Mouse (Mus musculus): ENCODE results near the gene Wnt4. TPM values are rescaled to one million over a fixed set of nuclear protein-coding genes. Genes with fewer than 3 reads are reported as not detected.

Wnt4 gene
- polyA plus RNA-seq, 1 experiment: 0.05 TPM

DNA sequence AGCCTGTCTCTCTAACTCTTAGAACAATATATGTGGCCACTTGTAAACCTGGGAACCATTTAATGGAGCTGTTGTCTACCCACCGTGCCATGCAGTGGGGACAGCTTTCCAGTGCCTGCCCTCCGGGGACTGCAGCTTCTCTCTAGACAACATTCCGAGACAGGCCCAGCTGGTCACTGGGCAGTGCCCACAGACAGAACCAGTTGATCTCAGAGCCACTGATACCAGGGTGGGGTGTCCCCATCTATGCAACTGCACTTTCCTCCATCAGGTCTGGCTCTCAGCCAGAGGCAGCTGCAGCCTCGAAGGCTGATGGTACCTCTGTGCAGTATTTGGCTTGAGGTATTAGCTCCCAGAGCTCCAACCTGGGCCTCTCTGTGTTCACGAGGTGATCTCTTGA lies 27.0 kb upstream of the Wnt4 start:
- H3K27me3 ChIP-seq (ENCODE audit: control insufficient read depth, insufficient read depth, low read length): no peaks in the 10 kb centered on the region
- DNase-seq (ENCODE audit: low read depth in 1 of 2, low spot score in 2 of 2): no peak
- H3K27ac ChIP-seq (ENCODE audit: insufficient read depth, low read length): no peak overlapping the region
- H3K4me1 ChIP-seq (ENCODE audit: control insufficient read depth, insufficient read depth, insufficient read length): no peaks in the 10 kb centered on the region
- TF ChIP-seq POLR2A (IDR thresholded peaks at IDR 0.05; ENCODE audit: low read depth, low read length) (no peak), CTCF (IDR thresholded peaks at IDR 0.05; ENCODE audit: extremely low read depth, insufficient read depth, insufficient read length, insufficient replicate concordance) (no peak)
- no peak overlapping the region for H3K4me3 ChIP-seq (ENCODE audit: extremely low read depth, insufficient read depth, insufficient read length)
- H3K36me3 ChIP-seq (ENCODE audit: control insufficient read depth, insufficient read depth, low read length): no peaks in the 10 kb centered on the region
- WGBS: 74% methylated on average over 5 of the region's 5 CpGs

DNA sequence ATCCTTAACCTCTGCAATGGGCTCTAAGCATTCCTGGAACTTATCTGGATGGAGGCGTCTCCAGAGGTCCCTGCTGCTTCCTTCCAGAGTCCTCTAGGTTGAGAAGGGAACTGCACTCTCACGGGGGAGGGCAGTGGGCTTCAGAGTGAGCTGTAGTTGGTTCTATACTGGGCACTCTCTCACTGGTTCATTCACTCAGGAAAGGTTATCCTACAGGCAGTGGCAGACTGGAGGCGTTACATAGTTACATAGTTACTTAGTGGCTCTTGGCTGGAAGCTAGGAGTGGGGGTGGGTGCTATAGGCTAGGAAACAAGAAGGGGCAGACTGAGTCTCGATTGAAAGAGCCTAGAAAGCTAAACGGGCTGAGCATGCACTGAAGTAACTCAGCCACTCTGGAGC lies 26.4 kb upstream of the Wnt4 start:
- DNase-seq (ENCODE audit: low read depth in 1 of 2, low spot score in 2 of 2): no peak
- Histone ChIP-seq H3K27me3 (ENCODE audit: control insufficient read depth, insufficient read depth, low read length) (no peaks in the 10 kb centered on the region), H3K36me3 (ENCODE audit: control insufficient read depth, insufficient read depth, low read length) (no peaks in the 10 kb centered on the region), H3K4me1 (ENCODE audit: control insufficient read depth, insufficient read depth, insufficient read length) (no peaks in the 10 kb centered on the region), H3K4me3 (ENCODE audit: extremely low read depth, insufficient read depth, insufficient read length) (no peak overlapping the region), H3K27ac (ENCODE audit: insufficient read depth, low read length) (no peak overlapping the region)
- TF ChIP-seq CTCF (IDR thresholded peaks at IDR 0.05; ENCODE audit: extremely low read depth, insufficient read depth, insufficient read length, insufficient replicate concordance): no peak
- no peak for TF ChIP-seq POLR2A (IDR thresholded peaks at IDR 0.05; ENCODE audit: low read depth, low read length)
- whole genome bisulfite sequencing: 71% methylated on average over 5 of the region's 5 CpGs

DNA sequence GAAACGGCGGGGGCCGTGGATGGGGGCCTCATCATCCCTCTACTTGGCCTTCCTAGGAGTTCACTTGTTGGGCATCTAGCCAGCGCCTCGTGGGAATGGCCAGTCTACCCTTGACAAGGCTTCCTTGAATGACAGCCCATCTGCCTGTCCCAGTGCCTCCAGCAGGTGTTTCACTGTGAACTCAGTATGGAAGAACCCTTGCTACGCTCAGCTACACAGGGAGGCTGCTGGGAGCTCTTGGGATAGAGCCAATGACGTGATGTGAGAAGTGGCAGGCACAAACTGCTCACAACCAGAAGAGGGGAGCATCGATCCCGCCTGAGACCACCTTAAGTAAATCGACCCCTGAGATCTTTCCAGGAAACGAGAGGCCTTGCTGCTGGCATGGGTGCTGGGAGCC lies 23.7 kb upstream of the Wnt4 start:
- DNase-seq (ENCODE audit: low read depth in 1 of 2, low spot score in 2 of 2): no peak
- TF ChIP-seq CTCF (IDR thresholded peaks at IDR 0.05; ENCODE audit: extremely low read depth, insufficient read depth, insufficient read length, insufficient replicate concordance): no peak
- TF ChIP-seq POLR2A (IDR thresholded peaks at IDR 0.05; ENCODE audit: low read depth, low read length): no peak
- H3K4me1 ChIP-seq (ENCODE audit: control insufficient read depth, insufficient read depth, insufficient read length): no peaks in the 10 kb centered on the region
- no peaks in the 10 kb centered on the region for H3K27me3 ChIP-seq (ENCODE audit: control insufficient read depth, insufficient read depth, low read length)
- no peaks in the 10 kb centered on the region for H3K36me3 ChIP-seq (ENCODE audit: control insufficient read depth, insufficient read depth, low read length)
- H3K27ac ChIP-seq (ENCODE audit: insufficient read depth, low read length): no peak overlapping the region
- no peak overlapping the region for H3K4me3 ChIP-seq (ENCODE audit: extremely low read depth, insufficient read depth, insufficient read length)
- WGBS: 72% methylated on average over 11 of the region's 11 CpGs

DNA sequence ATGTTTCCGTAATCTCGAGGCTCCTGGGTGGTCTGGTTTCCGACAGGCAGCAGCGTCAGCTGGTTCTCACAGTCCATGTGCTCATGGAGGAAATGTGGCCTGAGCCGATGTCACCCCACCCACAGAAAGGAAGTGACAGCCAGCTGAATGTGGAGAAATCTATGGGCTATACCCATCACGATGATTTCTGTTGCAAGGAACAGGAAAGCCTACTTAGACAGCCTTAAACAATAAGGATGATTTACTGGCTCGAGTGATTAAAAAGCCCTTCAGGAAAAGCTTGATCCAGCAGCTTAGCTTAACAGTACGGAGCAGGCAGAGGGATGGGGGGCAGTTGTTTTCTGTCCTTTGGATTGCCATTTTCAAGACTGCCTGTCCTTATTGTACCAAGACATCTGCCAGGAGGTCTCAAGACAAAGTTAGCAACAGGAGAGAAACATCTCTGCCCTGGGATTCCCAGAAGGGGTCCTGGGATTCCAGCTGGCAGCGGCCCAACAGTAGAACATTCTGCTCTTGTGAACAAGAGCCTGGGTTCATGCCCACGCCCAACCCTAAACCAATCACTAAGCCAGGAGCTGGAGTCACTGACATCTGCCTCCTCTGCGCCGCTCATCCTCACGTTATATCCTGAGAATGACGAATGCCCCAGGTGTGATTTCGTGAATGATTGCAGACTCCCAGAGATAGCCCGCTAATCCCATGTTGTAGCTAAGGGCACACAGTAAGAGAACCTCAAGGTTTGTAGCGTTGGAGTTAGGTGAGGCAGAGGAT lies 22.9 kb upstream of the Wnt4 start:
- TF ChIP-seq CTCF (IDR thresholded peaks at IDR 0.05; ENCODE audit: extremely low read depth, insufficient read depth, insufficient read length, insufficient replicate concordance) (no peak), POLR2A (IDR thresholded peaks at IDR 0.05; ENCODE audit: low read depth, low read length) (no peak)
- Histone ChIP-seq H3K36me3 (ENCODE audit: control insufficient read depth, insufficient read depth, low read length) (no peaks in the 10 kb centered on the region), H3K27me3 (ENCODE audit: control insufficient read depth, insufficient read depth, low read length) (no peaks in the 10 kb centered on the region), H3K4me1 (ENCODE audit: control insufficient read depth, insufficient read depth, insufficient read length) (no peaks in the 10 kb centered on the region), H3K27ac (ENCODE audit: insufficient read depth, low read length) (no peak overlapping the region), H3K4me3 (ENCODE audit: extremely low read depth, insufficient read depth, insufficient read length) (no peak overlapping the region)
- 60% methylated on average over 17 of the region's 17 CpGs for WGBS
- no peak for DNase-seq (ENCODE audit: low read depth in 1 of 2, low spot score in 2 of 2)

DNA sequence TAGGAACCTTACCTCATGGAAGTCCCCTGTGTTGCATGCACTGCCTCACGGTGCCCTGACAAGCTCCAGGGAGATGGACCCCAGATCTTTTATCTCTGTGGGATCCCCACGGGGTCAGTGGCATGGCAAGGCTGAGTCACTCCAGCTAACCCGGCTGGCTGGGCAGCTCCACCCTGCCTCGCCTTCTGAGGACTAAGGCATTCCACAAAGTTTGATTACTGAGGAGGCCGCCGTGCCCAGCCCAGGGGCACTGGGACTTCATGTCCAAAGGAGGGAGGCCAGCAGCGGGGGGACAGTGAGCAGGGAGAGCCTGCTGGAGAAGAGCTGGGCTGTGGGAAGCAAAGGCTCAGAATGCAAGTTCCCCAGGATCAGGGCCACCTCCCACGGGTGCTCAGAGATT lies 21.7 kb upstream of the Wnt4 start:
- H3K4me3 ChIP-seq (ENCODE audit: extremely low read depth, insufficient read depth, insufficient read length): no peak overlapping the region
- TF ChIP-seq CTCF (IDR thresholded peaks at IDR 0.05; ENCODE audit: extremely low read depth, insufficient read depth, insufficient read length, insufficient replicate concordance): no peak
- no peak for TF ChIP-seq POLR2A (IDR thresholded peaks at IDR 0.05; ENCODE audit: low read depth, low read length)
- no peaks in the 10 kb centered on the region for H3K4me1 ChIP-seq (ENCODE audit: control insufficient read depth, insufficient read depth, insufficient read length)
- 85% methylated on average over 8 of the region's 8 CpGs for WGBS
- H3K27ac ChIP-seq (ENCODE audit: insufficient read depth, low read length): no peak overlapping the region
- no peak for DNase-seq (ENCODE audit: low read depth in 1 of 2, low spot score in 2 of 2)
- H3K27me3 ChIP-seq (ENCODE audit: control insufficient read depth, insufficient read depth, low read length): no peaks in the 10 kb centered on the region
- no peaks in the 10 kb centered on the region for H3K36me3 ChIP-seq (ENCODE audit: control insufficient read depth, insufficient read depth, low read length)

DNA sequence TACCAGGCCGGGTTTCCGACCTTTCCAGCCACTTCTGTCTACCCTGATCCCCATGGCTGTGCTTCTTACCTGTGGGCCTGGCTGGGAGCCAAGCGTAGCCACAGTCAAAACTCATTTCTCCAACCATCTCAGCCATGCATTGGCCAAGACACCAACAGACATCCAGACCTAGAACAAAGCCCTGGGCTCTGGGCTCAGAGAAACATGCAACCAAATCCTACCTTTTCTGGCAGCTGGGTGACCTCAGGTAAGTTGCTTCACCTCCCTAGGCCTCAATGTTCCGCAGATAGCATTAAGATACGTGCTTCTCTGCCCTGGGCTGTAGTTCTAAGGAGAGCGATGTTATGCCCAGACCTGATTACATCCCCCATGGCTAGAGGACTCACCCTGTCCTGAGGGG lies 15.5 kb upstream of the Wnt4 start:
- Histone ChIP-seq H3K27me3 (ENCODE audit: control insufficient read depth, insufficient read depth, low read length) (no peaks in the 10 kb centered on the region), H3K4me3 (ENCODE audit: extremely low read depth, insufficient read depth, insufficient read length) (no peak overlapping the region), H3K27ac (ENCODE audit: insufficient read depth, low read length) (no peak overlapping the region), H3K4me1 (ENCODE audit: control insufficient read depth, insufficient read depth, insufficient read length) (no peaks in the 10 kb centered on the region), H3K36me3 (ENCODE audit: control insufficient read depth, insufficient read depth, low read length) (no peaks in the 10 kb centered on the region)
- no peak for DNase-seq (ENCODE audit: low read depth in 1 of 2, low spot score in 2 of 2)
- TF ChIP-seq CTCF (IDR thresholded peaks at IDR 0.05; ENCODE audit: extremely low read depth, insufficient read depth, insufficient read length, insufficient replicate concordance) (no peak), POLR2A (IDR thresholded peaks at IDR 0.05; ENCODE audit: low read depth, low read length) (no peak)
- WGBS: 75% methylated on average over 6 of the region's 6 CpGs

DNA sequence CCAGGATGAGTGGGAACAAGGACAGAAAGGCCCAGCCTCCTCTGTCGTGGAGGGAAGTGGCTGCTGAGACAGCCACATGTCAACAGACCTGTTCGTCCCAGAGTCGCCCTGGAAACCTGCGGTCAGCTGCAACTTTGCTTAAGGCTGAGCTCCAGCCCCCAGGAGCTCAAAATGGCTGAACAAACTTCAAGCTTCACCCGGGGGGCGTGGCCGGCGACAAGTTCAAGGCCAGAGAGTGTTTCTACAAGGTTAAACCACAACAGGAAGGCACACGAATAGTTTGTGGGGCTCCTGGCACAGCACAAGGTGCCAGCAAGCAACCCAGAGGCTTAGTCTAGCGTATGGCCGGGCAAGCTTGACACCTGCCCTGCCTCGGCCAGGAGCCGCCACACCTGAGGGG lies 13.2 kb upstream of the Wnt4 start:
- DNase-seq (ENCODE audit: low read depth in 1 of 2, low spot score in 2 of 2): no peak
- H3K27me3 ChIP-seq (ENCODE audit: control insufficient read depth, insufficient read depth, low read length): no peaks in the 10 kb centered on the region
- no peak for TF ChIP-seq CTCF (IDR thresholded peaks at IDR 0.05; ENCODE audit: extremely low read depth, insufficient read depth, insufficient read length, insufficient replicate concordance)
- no peak for TF ChIP-seq POLR2A (IDR thresholded peaks at IDR 0.05; ENCODE audit: low read depth, low read length)

More for the DNA sequence above, 13.2 kb upstream of the Wnt4 start:
- no peak overlapping the region for H3K4me3 ChIP-seq (ENCODE audit: extremely low read depth, insufficient read depth, insufficient read length)
- no peaks in the 10 kb centered on the region for H3K36me3 ChIP-seq (ENCODE audit: control insufficient read depth, insufficient read depth, low read length)
- H3K4me1 ChIP-seq (ENCODE audit: control insufficient read depth, insufficient read depth, insufficient read length): no peaks in the 10 kb centered on the region
- 28% methylated on average over 13 of the region's 13 CpGs for WGBS
- no peak overlapping the region for H3K27ac ChIP-seq (ENCODE audit: insufficient read depth, low read length)

All from spleen, adult 2 months (tissue).